Mouse (Mus musculus): ENCODE measurements around the gene Casd1.

The Casd1 gene

GRCm38 (mm10) chr6:4600085-4600657 lies 468 bp upstream of the Casd1 start:
- no peak for TF ChIP-seq GATA4 (IDR thresholded peaks at IDR 0.05; ENCODE audit: insufficient replicate concordance, low read length)

- no peak for TF ChIP-seq GATA4 (IDR thresholded peaks at IDR 0.05; ENCODE audit: insufficient replicate concordance, low read length)
Observed at GRCm38 (mm10) chr6:4601297-4601931, 775 bp downstream of the Casd1 start.

- no peak for TF ChIP-seq GATA4 (IDR thresholded peaks at IDR 0.05; ENCODE audit: insufficient replicate concordance, low read length)
Observed at GRCm38 (mm10) chr6:4602012-4602411, 1.4 kb downstream of the Casd1 start.

- TF ChIP-seq GATA4 (IDR thresholded peaks at IDR 0.05; ENCODE audit: insufficient replicate concordance, low read length): no peak
Observed at GRCm38 (mm10) chr6:4606394-4606793, 5.8 kb downstream of the Casd1 start.

- TF ChIP-seq GATA4 (IDR thresholded peaks at IDR 0.05; ENCODE audit: insufficient replicate concordance, low read length): no peak
Observed at GRCm38 (mm10) chr6:4610216-4610896, 9.7 kb downstream of the Casd1 start.

GRCm38 (mm10) chr6:4611853-4612252 lies 11.2 kb downstream of the Casd1 start:
- TF ChIP-seq GATA4 (IDR thresholded peaks at IDR 0.05; ENCODE audit: insufficient replicate concordance, low read length): no peak

GRCm38 (mm10) chr6:4612431-4612830 lies 11.8 kb downstream of the Casd1 start:
- TF ChIP-seq GATA4 (IDR thresholded peaks at IDR 0.05; ENCODE audit: insufficient replicate concordance, low read length): no peak

- no peak for TF ChIP-seq GATA4 (IDR thresholded peaks at IDR 0.05; ENCODE audit: insufficient replicate concordance, low read length)
Observed at GRCm38 (mm10) chr6:4617911-4618310, 17.3 kb downstream of the Casd1 start.

GRCm38 (mm10) chr6:4631464-4631863 lies 30.8 kb downstream of the Casd1 start:
- TF ChIP-seq GATA4 (IDR thresholded peaks at IDR 0.05; ENCODE audit: insufficient replicate concordance, low read length): no peak

- no peak for TF ChIP-seq GATA4 (IDR thresholded peaks at IDR 0.05; ENCODE audit: insufficient replicate concordance, low read length)
Observed at GRCm38 (mm10) chr6:4633189-4633588, 32.5 kb downstream of the Casd1 start.

- TF ChIP-seq GATA4 (IDR thresholded peaks at IDR 0.05; ENCODE audit: insufficient replicate concordance, low read length): no peak
Observed at GRCm38 (mm10) chr6:4634804-4635203, 34.2 kb downstream of the Casd1 start.

GRCm38 (mm10) chr6:4642068-4642467 lies 41.4 kb downstream of the Casd1 start:
- TF ChIP-seq GATA4 (IDR thresholded peaks at IDR 0.05; ENCODE audit: insufficient replicate concordance, low read length): no peak

- TF ChIP-seq GATA4 (IDR thresholded peaks at IDR 0.05; ENCODE audit: insufficient replicate concordance, low read length): no peak
Observed at GRCm38 (mm10) chr6:4647351-4647750, 46.7 kb downstream of the Casd1 start.

GRCm38 (mm10) chr6:4652596-4653134 lies 52.0 kb downstream of the Casd1 start:
- no peak for TF ChIP-seq GATA4 (IDR thresholded peaks at IDR 0.05; ENCODE audit: insufficient replicate concordance, low read length)

- TF ChIP-seq GATA4 (IDR thresholded peaks at IDR 0.05; ENCODE audit: insufficient replicate concordance, low read length): no peak
Observed at GRCm38 (mm10) chr6:4655466-4655865, 54.8 kb downstream of the Casd1 start.

- TF ChIP-seq GATA4 (IDR thresholded peaks at IDR 0.05; ENCODE audit: insufficient replicate concordance, low read length): no peak
Observed at GRCm38 (mm10) chr6:4655924-4656323, 55.3 kb downstream of the Casd1 start.

Data from liver, adult (tissue).